Mouse (Mus musculus): ENCODE data around the gene Upk3bl. TPM values are rescaled to one million over a fixed set of nuclear protein-coding genes. Genes with fewer than 3 reads are reported as not detected.
A peak's percentile ranks its signal among the peaks of the same experiment; 100 is the strongest.
"Not testable (repeated sequence)": the region's sequence is repeated elsewhere in the genome, so short reads cannot be mapped to it uniquely, and the experiment has no call there.

Upk3bl gene
- polyA plus RNA-seq, 1 experiment: 0.22 TPM

GRCm38 (mm10) chr5:136045408-136045807 lies 8.9 kb upstream of the Upk3bl start:
- no peak for DNase-seq (ENCODE audit: extremely low spot score in 1 of 2, low spot score in 1 of 2)

GRCm38 (mm10) chr5:136045987-136046386 lies 8.3 kb upstream of the Upk3bl start:
- peak in 1 of 2 experiments; percentile 92 for DNase-seq (ENCODE audit: extremely low spot score in 1 of 2, low spot score in 1 of 2)

GRCm38 (mm10) chr5:136048541-136048940 lies 5.8 kb upstream of the Upk3bl start:
- DNase-seq (ENCODE audit: extremely low spot score in 1 of 2, low spot score in 1 of 2): not testable (repeated sequence)

GRCm38 (mm10) chr5:136049926-136050325 lies 4.4 kb upstream of the Upk3bl start:
- DNase-seq (ENCODE audit: extremely low spot score in 1 of 2, low spot score in 1 of 2): no peak

GRCm38 (mm10) chr5:136051231-136052085 lies 2.8 kb upstream of the Upk3bl start:
- peak; percentile 14 to 30 for DNase-seq (ENCODE audit: extremely low spot score in 1 of 2, low spot score in 1 of 2)

- no peak for DNase-seq (ENCODE audit: extremely low spot score in 1 of 2, low spot score in 1 of 2)
Measured at GRCm38 (mm10) chr5:136052861-136053655, 1.2 kb upstream of the Upk3bl start.

- no peak for DNase-seq (ENCODE audit: extremely low spot score in 1 of 2, low spot score in 1 of 2)
Measured at GRCm38 (mm10) chr5:136056062-136056461, 1.8 kb downstream of the Upk3bl start.

GRCm38 (mm10) chr5:136057085-136057484 lies 2.8 kb downstream of the Upk3bl start:
- no peak for DNase-seq (ENCODE audit: extremely low spot score in 1 of 2, low spot score in 1 of 2)

GRCm38 (mm10) chr5:136061567-136061966 lies 7.3 kb downstream of the Upk3bl start:
- DNase-seq (ENCODE audit: extremely low spot score in 1 of 2, low spot score in 1 of 2): peak in 1 of 2 experiments; percentile 83

GRCm38 (mm10) chr5:136063920-136064319 lies 9.6 kb downstream of the Upk3bl start:
- no peak for DNase-seq (ENCODE audit: extremely low spot score in 1 of 2, low spot score in 1 of 2)

- DNase-seq (ENCODE audit: extremely low spot score in 1 of 2, low spot score in 1 of 2): not testable (repeated sequence)
Measured at GRCm38 (mm10) chr5:136066404-136067148, 12.3 kb downstream of the Upk3bl start.

- DNase-seq (ENCODE audit: extremely low spot score in 1 of 2, low spot score in 1 of 2): no peak
Measured at GRCm38 (mm10) chr5:136069411-136069810, 15.1 kb downstream of the Upk3bl start.

- DNase-seq (ENCODE audit: extremely low spot score in 1 of 2, low spot score in 1 of 2): no peak
Measured at GRCm38 (mm10) chr5:136073051-136073450, 18.8 kb downstream of the Upk3bl start.

GRCm38 (mm10) chr5:136073526-136073925 lies 19.2 kb downstream of the Upk3bl start:
- no peak for DNase-seq (ENCODE audit: extremely low spot score in 1 of 2, low spot score in 1 of 2)

- DNase-seq (ENCODE audit: extremely low spot score in 1 of 2, low spot score in 1 of 2): no peak
Measured at GRCm38 (mm10) chr5:136075076-136075475, 20.8 kb downstream of the Upk3bl start.

GRCm38 (mm10) chr5:136076284-136076683 lies 22.0 kb downstream of the Upk3bl start:
- DNase-seq (ENCODE audit: extremely low spot score in 1 of 2, low spot score in 1 of 2): peak in 1 of 2 experiments; percentile 15

GRCm38 (mm10) chr5:136077001-136077550 lies 22.8 kb downstream of the Upk3bl start:
- DNase-seq (ENCODE audit: extremely low spot score in 1 of 2, low spot score in 1 of 2): no peak

- no peak for DNase-seq (ENCODE audit: extremely low spot score in 1 of 2, low spot score in 1 of 2)
Measured at GRCm38 (mm10) chr5:136078136-136078535, 23.8 kb downstream of the Upk3bl start.

GRCm38 (mm10) chr5:136082345-136082744 lies 28.1 kb downstream of the Upk3bl start:
- DNase-seq (ENCODE audit: extremely low spot score in 1 of 2, low spot score in 1 of 2): no peak

- peak; percentile 89 to 95 for DNase-seq (ENCODE audit: extremely low spot score in 1 of 2, low spot score in 1 of 2)
Measured at GRCm38 (mm10) chr5:136083669-136084107, 29.4 kb downstream of the Upk3bl start, which contains the start of gene Rasa4. Rasa4 (plus strand) TSS chr5:136083916.

Measured in frontal cortex, adult 2 months (tissue).